Mouse (Mus musculus): ENCODE results near the gene Zswim9. TPM values are rescaled to one million over a fixed set of nuclear protein-coding genes. Genes with fewer than 3 reads are reported as not detected.

Zswim9 gene
- polyA plus RNA-seq, 2 experiments = 1.8 to 2.4 TPM

DNA sequence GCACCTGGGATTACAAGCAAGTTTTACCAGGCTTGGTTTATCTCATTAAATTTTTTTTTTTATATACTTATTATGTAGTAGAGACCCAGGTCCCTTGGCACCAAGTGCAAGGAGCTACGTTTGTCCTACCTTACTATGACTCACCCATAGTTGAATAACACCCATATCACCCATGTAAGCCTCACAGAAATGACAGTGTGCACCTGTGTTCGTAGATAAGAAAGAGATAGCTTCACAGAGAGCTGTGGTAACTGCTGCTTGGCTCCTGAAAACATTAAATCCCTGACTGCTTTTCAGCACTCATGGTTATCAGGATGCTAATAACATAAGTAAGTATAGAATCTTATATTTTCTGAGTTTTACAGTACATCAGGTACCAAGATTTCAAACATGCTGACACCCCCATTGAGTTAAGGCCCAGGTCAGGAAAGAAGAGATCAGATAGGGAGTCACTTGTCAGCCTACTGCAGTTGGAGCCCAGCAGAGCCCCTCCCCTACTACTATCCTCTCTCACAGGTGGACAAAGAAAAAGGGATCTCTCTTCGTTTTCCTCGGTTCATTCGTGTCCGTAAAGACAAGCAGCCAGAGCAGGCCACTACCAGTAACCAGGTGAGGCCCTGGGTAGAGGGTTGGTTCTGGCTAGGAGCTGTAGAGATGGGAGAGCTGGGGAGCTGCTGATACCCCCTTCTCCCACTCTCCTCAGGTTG lies 32.1 kb upstream of the Zswim9 start:
- Histone ChIP-seq H3K4me1 (replicated peaks; ENCODE audit: control insufficient read depth in 2 of 2, insufficient read depth in 2 of 2, low read length in 1 of 2) (peaks cover 0 to 3% of the 10 kb centered on the region in 2 experiments; a peak in 3 of 4 replicates), H3K4me2 (ENCODE audit: low read depth) (peak overlapping the region; percentile 11; the same call in 1 of the 2 replicates), H3K4me3 (ENCODE audit: insufficient read depth in 1 of 2, low read depth in 2 of 2, low read length in 2 of 2) (no peak overlapping the region), H3K9ac (replicated peaks) (peak overlapping the region; percentile 18; the same call in 1 of the 2 replicates), H3K9me3 (ENCODE audit: control insufficient read depth, low read length) (no peaks in the 10 kb centered on the region), H3K27ac (peak overlapping the region; percentile 31; the same call in 1 of the 2 replicates), H3K36me3 (replicated peaks; ENCODE audit: control insufficient read depth, insufficient read depth, low read depth) (peaks cover 84% of the 10 kb centered on the region), H3K27me3 (ENCODE audit: control insufficient read depth, insufficient read depth, low read length) (no peaks in the 10 kb centered on the region)
- ATAC-seq (ENCODE audit: insufficient read depth) = peak; percentile 84
- DNase-seq (ENCODE audit: low read depth in 3 of 3, low spot score in 3 of 3) = peak; percentile 35 to 55 (median 45)
- TF ChIP-seq CTCF (IDR thresholded peaks at IDR 0.05; ENCODE audit: low read depth) (no peak), EP300 (IDR thresholded peaks at IDR 0.05; ENCODE audit: low read depth) (peak; percentile 68)
- WGBS (ENCODE audit: insufficient replicate concordance) = 41% methylated on average over 6 of the region's 6 CpGs

DNA sequence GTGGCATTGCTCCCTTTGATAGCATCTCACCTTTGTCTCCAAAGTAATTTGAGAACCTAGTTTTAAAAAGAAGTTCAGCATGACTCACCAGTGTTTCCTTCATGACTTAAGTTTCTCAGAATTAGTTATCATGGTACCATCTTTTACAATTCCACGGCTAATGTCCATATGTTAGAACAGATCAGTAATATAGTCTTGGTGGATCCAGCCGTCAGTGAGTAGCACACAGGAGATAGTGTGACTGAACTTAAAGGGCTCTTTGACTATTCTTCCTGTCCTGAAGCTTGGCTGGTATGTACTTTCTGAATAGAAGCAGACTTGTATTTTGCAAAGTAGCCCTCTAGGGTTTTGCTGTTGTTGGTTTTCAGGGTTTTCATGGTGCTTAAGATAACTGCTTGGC lies 30.9 kb upstream of the Zswim9 start:
- Histone ChIP-seq H3K27me3 (ENCODE audit: control insufficient read depth, insufficient read depth, low read length) (no peaks in the 10 kb centered on the region), H3K4me3 (ENCODE audit: insufficient read depth in 1 of 2, low read depth in 2 of 2, low read length in 2 of 2) (no peak overlapping the region), H3K4me1 (replicated peaks; ENCODE audit: control insufficient read depth in 2 of 2, insufficient read depth in 2 of 2, low read length in 1 of 2) (peaks cover 0 to 3% of the 10 kb centered on the region in 2 experiments; a peak in 3 of 4 replicates), H3K36me3 (replicated peaks; ENCODE audit: control insufficient read depth, insufficient read depth, low read depth) (peaks cover 93% of the 10 kb centered on the region), H3K4me2 (ENCODE audit: low read depth) (no peak overlapping the region), H3K9me3 (ENCODE audit: control insufficient read depth, low read length) (no peaks in the 10 kb centered on the region), H3K9ac (replicated peaks) (no peak overlapping the region), H3K27ac (peak overlapping the region; percentile 1; the same call in 1 of the 2 replicates)
- TF ChIP-seq CTCF (IDR thresholded peaks at IDR 0.05; ENCODE audit: low read depth) (no peak), EP300 (IDR thresholded peaks at IDR 0.05; ENCODE audit: low read depth) (no peak)
- DNase-seq (ENCODE audit: low read depth in 3 of 3, low spot score in 3 of 3) = peak in 1 of 3 experiments; percentile 39
- WGBS (ENCODE audit: insufficient replicate concordance) = 37% methylated on average over 2 of the region's 2 CpGs
- ATAC-seq (ENCODE audit: insufficient read depth) = no peak

GRCm38 (mm10) chr7:13303372-13303771 lies 24.9 kb upstream of the Zswim9 start:
- ATAC-seq (ENCODE audit: insufficient read depth) = no peak
- no peaks in the 10 kb centered on the region for H3K27me3 ChIP-seq (ENCODE audit: control insufficient read depth, insufficient read depth, low read length)
- TF ChIP-seq EP300 (IDR thresholded peaks at IDR 0.05; ENCODE audit: low read depth) (no peak), CTCF (IDR thresholded peaks at IDR 0.05; ENCODE audit: low read depth) (no peak)
- no peak overlapping the region for H3K4me3 ChIP-seq (ENCODE audit: insufficient read depth in 1 of 2, low read depth in 2 of 2, low read length in 2 of 2)
- H3K9ac ChIP-seq (replicated peaks) = no peak overlapping the region
- H3K4me2 ChIP-seq (ENCODE audit: low read depth) = no peak overlapping the region
- H3K36me3 ChIP-seq (replicated peaks; ENCODE audit: control insufficient read depth, insufficient read depth, low read depth) = peaks cover 94% of the 10 kb centered on the region
- no peak for DNase-seq (ENCODE audit: low read depth in 3 of 3, low spot score in 3 of 3)
- H3K27ac ChIP-seq = no peak overlapping the region
- no peaks in the 10 kb centered on the region for H3K9me3 ChIP-seq (ENCODE audit: control insufficient read depth, low read length)
- H3K4me1 ChIP-seq (replicated peaks; ENCODE audit: control insufficient read depth in 2 of 2, insufficient read depth in 2 of 2, low read length in 1 of 2) = no peaks in the 10 kb centered on the region

GRCm38 (mm10) chr7:13302780-13303179 lies 24.3 kb upstream of the Zswim9 start:
- H3K9me3 ChIP-seq (ENCODE audit: control insufficient read depth, low read length) = no peaks in the 10 kb centered on the region
- TF ChIP-seq CTCF (IDR thresholded peaks at IDR 0.05; ENCODE audit: low read depth) (no peak), EP300 (IDR thresholded peaks at IDR 0.05; ENCODE audit: low read depth) (no peak)
- H3K27ac ChIP-seq = no peak overlapping the region
- DNase-seq (ENCODE audit: low read depth in 3 of 3, low spot score in 3 of 3) = no peak
- ATAC-seq (ENCODE audit: insufficient read depth) = no peak
- no peaks in the 10 kb centered on the region for H3K27me3 ChIP-seq (ENCODE audit: control insufficient read depth, insufficient read depth, low read length)
- no peak overlapping the region for H3K4me3 ChIP-seq (ENCODE audit: insufficient read depth in 1 of 2, low read depth in 2 of 2, low read length in 2 of 2)
- no peak overlapping the region for H3K9ac ChIP-seq (replicated peaks)
- 28% methylated on average over 2 of the region's 2 CpGs for WGBS (ENCODE audit: insufficient replicate concordance)
- H3K36me3 ChIP-seq (replicated peaks; ENCODE audit: control insufficient read depth, insufficient read depth, low read depth) = peaks cover 92% of the 10 kb centered on the region
- H3K4me2 ChIP-seq (ENCODE audit: low read depth) = no peak overlapping the region
- H3K4me1 ChIP-seq (replicated peaks; ENCODE audit: control insufficient read depth in 2 of 2, insufficient read depth in 2 of 2, low read length in 1 of 2) = no peaks in the 10 kb centered on the region

DNA sequence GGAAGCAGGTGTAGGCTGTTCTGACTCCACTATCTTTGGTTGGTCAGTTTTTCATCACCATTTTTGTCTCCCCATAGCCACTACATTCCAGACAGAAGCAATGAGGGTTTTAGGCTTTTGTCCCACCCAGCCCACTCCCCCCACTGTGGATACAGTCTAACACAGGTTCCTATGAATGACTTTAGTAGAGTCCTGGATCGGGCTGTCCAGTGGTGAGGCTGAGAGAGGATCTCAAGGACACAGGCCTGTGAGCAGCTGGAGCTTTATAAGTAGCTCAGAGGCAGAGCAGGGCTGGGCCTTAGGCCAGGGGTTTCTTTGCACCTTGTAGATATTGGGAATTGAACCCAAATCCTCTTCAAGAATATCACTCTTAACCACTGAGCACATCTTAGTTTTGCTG lies 23.1 kb upstream of the Zswim9 start:
- ATAC-seq (ENCODE audit: insufficient read depth) (no peak), DNase-seq (ENCODE audit: low read depth in 3 of 3, low spot score in 3 of 3) (no peak)

More for the DNA sequence above, 23.1 kb upstream of the Zswim9 start:
- no peak overlapping the region for H3K9ac ChIP-seq (replicated peaks)
- H3K27ac ChIP-seq = no peak overlapping the region
- no peak overlapping the region for H3K4me2 ChIP-seq (ENCODE audit: low read depth)
- WGBS (ENCODE audit: insufficient replicate concordance) = 86% methylated on average over 1 of the region's 1 CpGs
- H3K27me3 ChIP-seq (ENCODE audit: control insufficient read depth, insufficient read depth, low read length) = no peaks in the 10 kb centered on the region
- H3K4me1 ChIP-seq (replicated peaks; ENCODE audit: control insufficient read depth in 2 of 2, insufficient read depth in 2 of 2, low read length in 1 of 2) = no peaks in the 10 kb centered on the region
- H3K4me3 ChIP-seq (ENCODE audit: insufficient read depth in 1 of 2, low read depth in 2 of 2, low read length in 2 of 2) = no peak overlapping the region
- no peaks in the 10 kb centered on the region for H3K9me3 ChIP-seq (ENCODE audit: control insufficient read depth, low read length)
- peaks cover 95% of the 10 kb centered on the region for H3K36me3 ChIP-seq (replicated peaks; ENCODE audit: control insufficient read depth, insufficient read depth, low read depth)
- TF ChIP-seq EP300 (IDR thresholded peaks at IDR 0.05; ENCODE audit: low read depth) (no peak), CTCF (IDR thresholded peaks at IDR 0.05; ENCODE audit: low read depth) (no peak)

All from liver, embryonic 14.5 days (tissue).